Mouse (Mus musculus) midbrain, embryonic 12.5 days (tissue): ENCODE data around the gene Ciao2a. TPM values are rescaled to one million over a fixed set of nuclear protein-coding genes. Genes with fewer than 3 reads are reported as not detected.

Experiments
- ATAC-seq: fragments of 200-750 bp; cut with Nextera tagmentation; 2 replicates; pipeline ENCODE4 v1.8.0; 2017; ENCODE audit warnings: low read depth, moderate TSS enrichment, moderate library complexity; ENCODE audit not compliant: low FRiP score
- H3K27ac ChIP-seq: fragments of 300-500 bp; sonication (generic); replicated peaks from 2 replicates; pipeline ENCODE4 v1.5.1; 2016; ENCODE audit warnings: mild to moderate bottlenecking
- H3K27me3 ChIP-seq: fragments of 300-500 bp; sonication (generic); 2 replicates; pipeline ENCODE4 v1.6.1; 2016; ENCODE audit warnings: mild to moderate bottlenecking
- H3K36me3 ChIP-seq: fragments of 300-500 bp; sonication (generic); 2 replicates; pipeline ENCODE4 v1.6.1; 2016
- H3K4me1 ChIP-seq: fragments of 300-500 bp; sonication (generic); 2 replicates; pipeline ENCODE4 v1.6.1; 2016
- H3K4me2 ChIP-seq: fragments of 300-500 bp; sonication (generic); replicated peaks from 2 replicates; pipeline ENCODE4 v1.6.1; 2016; ENCODE audit warnings: mild to moderate bottlenecking, moderate library complexity
- H3K4me3 ChIP-seq: fragments of 300-500 bp; sonication (generic); 2 replicates; pipeline ENCODE4 v1.5.1; 2016; ENCODE audit warnings: mild to moderate bottlenecking
- H3K9ac ChIP-seq: fragments of 300-500 bp; sonication (generic); replicated peaks from 2 replicates; pipeline ENCODE4 v1.6.1; 2016; ENCODE audit warnings: mild to moderate bottlenecking, moderate library complexity
- H3K9me3 ChIP-seq: fragments of 300-500 bp; sonication (generic); 2 replicates; pipeline ENCODE4 v1.6.1; 2016; ENCODE audit warnings: mild to moderate bottlenecking
- WGBS: fragments of 180-500 bp; shearing (Covaris S2); methylation state at CpG from one replicate; pipeline ENCODE4 v1.1.7; 2016; 5-methylcytosine and 5-hydroxymethylcytosine counted together
- polyA plus RNA-seq: library from polyadenylated mRNA; unstranded; fragments of >200 nt; fragmentation: Nextera tagmentation; extraction: Ambion mirVana; gene quantifications from 2 replicates; pipeline ENCODE4 v1.2.1, GENCODE M21; 2016

Ciao2a gene
- polyA plus RNA-seq, 1 experiment from 2014 or later: 133 TPM

- no peak for ATAC-seq
- no peaks in the 10 kb centered on the region for H3K36me3 ChIP-seq
- H3K4me3 ChIP-seq: no peak overlapping the region
- no peaks in the 10 kb centered on the region for H3K4me1 ChIP-seq
- H3K9ac ChIP-seq: no peak overlapping the region
- no peaks in the 10 kb centered on the region for H3K9me3 ChIP-seq
- no peak overlapping the region for H3K4me2 ChIP-seq
- H3K27me3 ChIP-seq: no peaks in the 10 kb centered on the region
- H3K27ac ChIP-seq: no peak overlapping the region
These were observed 19.7 kb downstream of the Ciao2a start for GRCm38 (mm10) chr9:66146141-66146540.

DNA sequence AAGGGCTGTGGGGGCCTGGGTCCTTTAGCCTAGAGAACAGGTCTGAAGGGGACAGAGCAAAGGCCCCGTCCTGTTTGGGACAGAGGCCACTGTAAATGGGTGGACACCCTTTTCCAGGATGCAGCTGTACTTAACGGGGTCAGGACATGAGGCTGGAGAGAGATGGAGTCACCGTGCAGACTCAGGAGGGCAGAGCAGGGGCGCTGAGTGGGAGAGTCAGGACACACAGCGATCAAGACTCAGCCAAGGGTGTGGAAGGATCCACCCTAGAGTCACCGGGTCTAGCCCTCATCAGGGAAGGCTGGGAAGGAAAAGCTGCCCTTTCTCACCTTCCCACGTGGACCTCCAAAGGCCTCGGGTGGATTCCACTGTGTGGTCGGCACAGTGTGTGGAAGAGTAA lies 25.6 kb downstream of the Ciao2a start:
- H3K9me3 ChIP-seq: no peaks in the 10 kb centered on the region
- H3K4me2 ChIP-seq: no peak overlapping the region
- no peak overlapping the region for H3K9ac ChIP-seq
- no peak overlapping the region for H3K27ac ChIP-seq
- ATAC-seq: no peak
- peaks cover 7% of the 10 kb centered on the region; the same call in 1 of the 2 replicates for H3K27me3 ChIP-seq
- no peak overlapping the region for H3K4me3 ChIP-seq
- H3K36me3 ChIP-seq: no peaks in the 10 kb centered on the region
- WGBS: 67% methylated on average over 9 of the region's 9 CpGs
- no peaks in the 10 kb centered on the region for H3K4me1 ChIP-seq

GRCm38 (mm10) chr9:66153594-66153993 lies 27.2 kb downstream of the Ciao2a start:
- H3K36me3 ChIP-seq: no peaks in the 10 kb centered on the region
- no peaks in the 10 kb centered on the region for H3K9me3 ChIP-seq
- H3K27ac ChIP-seq: no peak overlapping the region
- 93% methylated on average over 6 of the region's 6 CpGs for WGBS
- no peak overlapping the region for H3K4me2 ChIP-seq
- ATAC-seq: no peak
- H3K27me3 ChIP-seq: peaks cover 22% of the 10 kb centered on the region
- H3K4me1 ChIP-seq: 0 out of 2 replicates have a peak, but pooled peaks cover 6% of the 10 kb centered on the region
- no peak overlapping the region for H3K9ac ChIP-seq
- no peak overlapping the region for H3K4me3 ChIP-seq

- 0 out of 2 replicates have a peak, but pooled peaks cover 6% of the 10 kb centered on the region for H3K4me1 ChIP-seq
- H3K36me3 ChIP-seq: no peaks in the 10 kb centered on the region
- H3K27ac ChIP-seq: no peak overlapping the region
- H3K27me3 ChIP-seq: peaks cover 26% of the 10 kb centered on the region
- H3K4me3 ChIP-seq: no peak overlapping the region
- no peak overlapping the region for H3K9ac ChIP-seq
- 93% methylated on average over 9 of the region's 9 CpGs for whole genome bisulfite sequencing
- no peak overlapping the region for H3K4me2 ChIP-seq
- ATAC-seq: no peak
- H3K9me3 ChIP-seq: no peaks in the 10 kb centered on the region
These were observed 27.6 kb downstream of the Ciao2a start for GRCm38 (mm10) chr9:66154013-66154412.

DNA sequence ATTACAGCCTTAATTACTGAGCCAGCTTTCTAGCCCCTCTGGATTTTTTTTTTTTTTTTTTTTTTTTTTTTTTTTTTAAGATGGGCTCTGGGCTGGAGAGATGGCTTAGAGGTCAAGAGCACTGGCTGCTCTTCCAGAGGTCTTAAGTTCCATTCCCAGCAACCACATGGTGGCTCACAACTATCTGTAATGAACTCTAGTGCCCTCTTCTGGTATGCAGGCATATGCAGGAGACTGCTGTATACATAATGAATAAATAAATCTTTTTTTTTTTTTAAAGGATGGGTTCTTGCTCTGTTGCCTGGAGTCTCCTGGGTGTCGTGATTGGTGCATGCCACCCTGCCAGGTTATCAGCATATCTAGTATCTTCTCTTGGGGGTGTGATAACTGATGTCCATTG lies 29.1 kb downstream of the Ciao2a start:
- H3K27me3 ChIP-seq: peaks cover 36% of the 10 kb centered on the region
- no peaks in the 10 kb centered on the region for H3K36me3 ChIP-seq
- no peak overlapping the region for H3K27ac ChIP-seq
- H3K4me3 ChIP-seq: no peak overlapping the region
- ATAC-seq: no peak
- no peak overlapping the region for H3K4me2 ChIP-seq
- H3K4me1 ChIP-seq: 0 out of 2 replicates have a peak, but pooled peaks cover 6% of the 10 kb centered on the region
- H3K9me3 ChIP-seq: no peaks in the 10 kb centered on the region
- 92% methylated on average over 1 of the region's 1 CpGs for WGBS
- H3K9ac ChIP-seq: no peak overlapping the region

DNA sequence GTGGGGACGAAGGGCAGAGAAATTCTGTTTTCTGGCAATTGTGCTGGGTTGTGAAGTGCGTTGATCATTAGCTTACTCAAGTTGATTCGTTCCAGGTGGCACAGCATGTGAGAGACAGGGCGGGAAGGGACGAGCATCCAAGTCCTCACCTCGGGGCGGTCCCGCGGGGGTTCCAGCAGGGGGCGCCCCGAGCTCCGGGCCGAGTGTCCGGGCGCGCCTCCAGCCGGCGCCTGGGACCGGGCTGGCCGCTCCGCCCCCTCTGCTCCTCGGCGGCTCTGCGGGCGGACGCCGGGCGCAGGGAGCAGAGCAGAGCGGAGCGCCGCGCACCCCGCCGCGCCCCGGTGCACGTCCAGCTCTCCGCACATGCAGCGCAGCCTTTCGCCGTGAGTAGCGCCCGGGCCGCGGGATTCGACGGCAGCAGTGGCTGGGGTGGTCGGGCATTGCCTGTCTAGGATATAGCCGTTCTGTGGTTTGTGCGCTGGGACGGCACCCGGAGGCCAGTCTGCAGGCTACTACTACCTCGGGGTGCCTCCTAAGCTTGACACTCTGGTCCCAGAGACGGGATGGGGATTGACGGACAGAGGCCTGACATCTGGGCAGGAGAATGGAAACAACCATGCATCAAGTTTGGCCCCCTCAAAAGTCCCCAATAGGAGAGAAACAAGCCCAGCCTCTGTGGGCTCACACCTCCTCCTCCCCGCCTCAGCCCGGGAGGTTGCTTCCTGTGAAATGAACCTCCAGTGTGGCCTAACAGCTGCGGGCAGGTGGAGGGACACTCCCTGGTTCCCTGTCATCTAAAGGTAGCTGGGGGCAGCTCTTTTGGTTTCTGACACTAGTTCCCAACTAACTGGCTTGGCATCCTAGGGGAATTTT lies 31.8 kb downstream of the Ciao2a start, which contains the start of gene Dapk2:
Gene Dapk2, plus strand, starts transcription at position 266 of the 873 bp plus-strand sequence.
- peak; percentile 80 for ATAC-seq
- H3K27ac ChIP-seq: no peak within 1 kb of the TSS
- peak within 1 kb of the TSS; percentile 26 for H3K9ac ChIP-seq
- H3K4me3 ChIP-seq: peak within 1 kb of the TSS; percentile 35
- no peaks in the 10 kb centered on the region for H3K9me3 ChIP-seq
- peak within 1 kb of the TSS; percentile 49 for H3K4me2 ChIP-seq
- 5% methylated on average over 46 of the region's 58 CpGs for WGBS
- no peaks in the 10 kb centered on the region for H3K36me3 ChIP-seq
- H3K4me1 ChIP-seq: 0 out of 2 replicates have a peak, but pooled peaks cover 6% of the 10 kb centered on the region
- peaks cover 36% of the 10 kb centered on the region for H3K27me3 ChIP-seq

- Histone ChIP-seq H3K4me1 (0 out of 2 replicates have a peak, but pooled peaks cover 6% of the 10 kb centered on the region), H3K4me2 (peak overlapping the region; percentile 49; the same call in 1 of the 2 replicates), H3K4me3 (no peak overlapping the region)
These were observed 32.5 kb downstream of the Ciao2a start for GRCm38 (mm10) chr9:66158885-66159430.

GRCm38 (mm10) chr9:66160155-66160554 lies 33.7 kb downstream of the Ciao2a start:
- Histone ChIP-seq H3K9ac (no peak overlapping the region), H3K27ac (no peak overlapping the region), H3K4me3 (no peak overlapping the region), H3K36me3 (no peaks in the 10 kb centered on the region), H3K4me1 (peaks cover 6% of the 10 kb centered on the region; the same call in 1 of the 2 replicates), H3K27me3 (peaks cover 36% of the 10 kb centered on the region), H3K9me3 (no peaks in the 10 kb centered on the region), H3K4me2 (no peak overlapping the region)
- ATAC-seq: no peak
- WGBS: 96% methylated on average over 2 of the region's 2 CpGs

More at GRCm38 (mm10) chr9:66158885-66159430, 32.5 kb downstream of the Ciao2a start:
- 85% methylated on average over 6 of the region's 6 CpGs for WGBS
- Histone ChIP-seq H3K27me3 (peaks cover 36% of the 10 kb centered on the region), H3K9me3 (no peaks in the 10 kb centered on the region), H3K36me3 (no peaks in the 10 kb centered on the region), H3K27ac (no peak overlapping the region), H3K9ac (no peak overlapping the region)
- ATAC-seq: no peak

DNA sequence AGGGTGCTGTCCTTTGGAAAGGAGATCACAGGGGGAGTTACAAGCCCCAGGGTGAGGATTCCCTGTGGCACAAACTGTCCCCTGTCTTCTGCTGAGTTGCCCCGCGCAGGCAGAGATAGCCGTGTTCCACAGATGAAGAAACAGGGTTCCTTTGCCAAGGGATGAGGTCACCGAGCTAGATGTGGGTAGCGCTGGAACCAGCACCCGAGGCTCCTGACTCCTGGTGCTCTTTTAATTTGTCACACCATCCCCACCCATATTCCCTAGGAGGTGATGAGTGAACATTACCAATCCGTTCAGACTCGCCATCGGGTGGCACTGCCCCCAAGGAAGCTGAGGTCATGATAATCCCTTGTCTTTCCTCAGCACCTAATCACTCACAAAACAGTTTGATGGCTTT lies 36.6 kb downstream of the Ciao2a start:
- peaks cover 20% of the 10 kb centered on the region for H3K27me3 ChIP-seq
- H3K4me3 ChIP-seq: no peak overlapping the region
- H3K27ac ChIP-seq: no peak overlapping the region
- H3K4me2 ChIP-seq: no peak overlapping the region
- peaks cover 26% of the 10 kb centered on the region for H3K4me1 ChIP-seq
- WGBS: 87% methylated on average over 9 of the region's 9 CpGs
- H3K36me3 ChIP-seq: no peaks in the 10 kb centered on the region
- no peak overlapping the region for H3K9ac ChIP-seq
- ATAC-seq: no peak
- H3K9me3 ChIP-seq: no peaks in the 10 kb centered on the region

GRCm38 (mm10) chr9:66167222-66167621 lies 40.8 kb downstream of the Ciao2a start:
- Histone ChIP-seq H3K4me2 (no peak overlapping the region), H3K27me3 (no peaks in the 10 kb centered on the region), H3K9me3 (no peaks in the 10 kb centered on the region), H3K36me3 (no peaks in the 10 kb centered on the region), H3K4me1 (peaks cover 47% of the 10 kb centered on the region), H3K27ac (no peak overlapping the region), H3K4me3 (no peak overlapping the region), H3K9ac (no peak overlapping the region)
- 82% methylated on average over 5 of the region's 5 CpGs for WGBS
- no peak for ATAC-seq

DNA sequence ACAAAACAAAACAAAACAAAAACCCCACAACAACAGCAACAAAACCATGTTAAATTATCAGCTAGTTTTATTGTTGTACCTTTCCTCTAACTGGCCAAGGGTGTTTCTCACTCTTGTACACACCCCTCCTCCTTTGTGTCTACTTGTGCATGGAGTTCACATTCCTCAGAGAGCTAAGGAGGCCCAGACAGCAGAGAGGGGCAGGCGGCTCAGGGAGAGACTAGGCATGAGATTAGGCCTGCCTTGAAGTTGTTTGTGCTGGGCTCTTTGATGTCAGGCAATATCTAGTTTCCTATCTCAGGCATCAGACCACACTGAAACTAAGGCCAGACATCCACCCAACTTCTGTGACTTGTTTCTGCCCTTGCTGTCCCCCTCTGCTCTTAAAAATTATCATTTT lies 41.8 kb downstream of the Ciao2a start:
- no peak for ATAC-seq
- no peak overlapping the region for H3K4me3 ChIP-seq
- 5% methylated on average over 1 of the region's 1 CpGs for WGBS
- peaks cover 47% of the 10 kb centered on the region for H3K4me1 ChIP-seq
- H3K4me2 ChIP-seq: no peak overlapping the region
- no peak overlapping the region for H3K27ac ChIP-seq
- H3K27me3 ChIP-seq: no peaks in the 10 kb centered on the region
- H3K9ac ChIP-seq: no peak overlapping the region
- no peaks in the 10 kb centered on the region for H3K9me3 ChIP-seq
- H3K36me3 ChIP-seq: no peaks in the 10 kb centered on the region

GRCm38 (mm10) chr9:66170506-66170905 lies 44.1 kb downstream of the Ciao2a start:
- peak; percentile 82 for ATAC-seq
- H3K4me2 ChIP-seq: no peak overlapping the region
- 3% methylated on average over 5 of the region's 5 CpGs for WGBS
- no peaks in the 10 kb centered on the region for H3K27me3 ChIP-seq
- peak overlapping the region; percentile 68 for H3K27ac ChIP-seq
- no peaks in the 10 kb centered on the region for H3K9me3 ChIP-seq
- no peak overlapping the region for H3K9ac ChIP-seq
- H3K4me3 ChIP-seq: no peak overlapping the region
- H3K4me1 ChIP-seq: peaks cover 44% of the 10 kb centered on the region
- no peaks in the 10 kb centered on the region for H3K36me3 ChIP-seq
